Mouse (Mus musculus): ENCODE data around the gene Cldn9.
A peak's percentile ranks its signal among the peaks of the same experiment; 100 is the strongest.

Gene Cldn9

DNA sequence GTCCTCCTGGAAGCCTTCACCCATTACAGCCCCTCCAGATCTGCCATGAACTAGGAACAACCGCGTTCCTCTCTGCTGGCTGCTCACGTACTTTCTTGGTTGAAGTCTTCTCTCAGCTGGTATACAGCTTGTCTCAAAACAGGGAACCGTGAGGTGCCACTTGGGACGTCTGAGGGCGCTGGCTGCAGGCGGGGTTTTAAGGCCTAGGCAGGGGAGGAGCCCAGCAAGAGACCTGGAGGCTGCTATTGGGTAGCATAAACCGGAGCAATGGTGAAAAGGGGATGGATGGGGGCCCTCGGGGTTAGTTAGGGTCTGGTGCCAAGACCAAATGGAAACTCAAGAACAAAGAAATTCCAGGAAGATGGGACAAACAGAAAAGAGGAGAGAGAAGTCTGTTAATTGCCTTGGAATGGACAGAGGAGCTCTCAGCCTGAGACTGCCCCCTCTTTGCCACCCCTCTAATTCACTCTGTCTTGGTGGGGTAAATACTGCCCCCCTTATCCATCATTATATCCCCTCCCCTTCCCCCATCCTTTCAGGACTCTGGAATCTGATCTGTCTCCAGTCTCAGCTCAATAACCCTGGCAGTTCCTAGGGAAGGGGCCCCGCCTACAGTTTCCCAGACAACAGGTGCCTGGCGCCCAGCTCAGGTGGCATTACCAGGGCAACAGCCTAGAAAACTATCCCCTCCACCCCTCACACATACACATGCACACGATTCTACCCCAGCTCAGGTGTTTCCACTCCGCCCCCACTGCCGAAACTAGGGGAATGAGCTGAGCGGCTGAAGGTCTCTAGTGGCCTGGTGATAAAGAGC lies at the start of gene Cldn9:
Gene Cldn9 (minus strand): TSS at position 171 of the 817 bp plus-strand sequence.
- no peak for DNase-seq (ENCODE audit: low read depth)

DNA sequence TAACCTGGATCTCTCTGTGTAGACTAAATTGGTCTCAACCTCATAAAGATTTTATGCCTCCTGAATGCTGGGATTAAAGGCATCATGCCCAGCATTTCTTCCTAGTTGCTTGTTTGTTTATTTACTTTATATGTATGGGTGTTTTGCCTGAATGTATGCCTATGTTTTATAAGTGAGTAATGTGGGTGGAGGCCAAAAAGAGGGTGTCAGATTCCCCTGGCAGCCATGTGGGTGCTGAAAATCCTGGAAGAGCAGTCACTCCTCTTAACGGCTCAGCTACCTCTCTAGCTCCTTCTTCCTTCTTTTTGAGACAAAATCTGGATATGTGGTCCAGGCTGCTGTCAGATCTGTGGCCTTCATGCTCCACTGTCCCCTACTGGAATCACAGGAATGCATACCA lies 46.6 kb upstream of the Cldn9 start:
- no peak for DNase-seq (ENCODE audit: low read depth)

DNA sequence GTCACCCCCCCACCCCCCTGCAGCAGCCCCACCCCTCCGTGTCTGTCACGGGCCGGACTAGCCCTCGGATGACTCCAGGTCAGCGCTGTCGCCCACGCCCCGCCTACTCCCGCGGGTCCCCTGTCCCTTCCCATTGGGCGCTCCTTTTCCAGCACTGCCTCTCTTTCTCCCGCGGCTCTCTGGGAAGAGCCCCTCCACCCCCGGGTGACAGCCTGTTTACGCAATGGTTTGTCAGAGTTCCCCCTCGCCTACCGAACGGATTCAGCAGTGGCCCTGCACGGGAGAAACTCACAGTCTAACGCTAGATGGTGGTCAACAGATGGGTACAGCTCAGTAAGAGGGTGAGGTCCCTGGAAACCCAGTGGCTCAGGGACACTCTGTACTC lies 42.9 kb upstream of the Cldn9 start:
- DNase-seq (ENCODE audit: low read depth), result peak; percentile 48

DNA sequence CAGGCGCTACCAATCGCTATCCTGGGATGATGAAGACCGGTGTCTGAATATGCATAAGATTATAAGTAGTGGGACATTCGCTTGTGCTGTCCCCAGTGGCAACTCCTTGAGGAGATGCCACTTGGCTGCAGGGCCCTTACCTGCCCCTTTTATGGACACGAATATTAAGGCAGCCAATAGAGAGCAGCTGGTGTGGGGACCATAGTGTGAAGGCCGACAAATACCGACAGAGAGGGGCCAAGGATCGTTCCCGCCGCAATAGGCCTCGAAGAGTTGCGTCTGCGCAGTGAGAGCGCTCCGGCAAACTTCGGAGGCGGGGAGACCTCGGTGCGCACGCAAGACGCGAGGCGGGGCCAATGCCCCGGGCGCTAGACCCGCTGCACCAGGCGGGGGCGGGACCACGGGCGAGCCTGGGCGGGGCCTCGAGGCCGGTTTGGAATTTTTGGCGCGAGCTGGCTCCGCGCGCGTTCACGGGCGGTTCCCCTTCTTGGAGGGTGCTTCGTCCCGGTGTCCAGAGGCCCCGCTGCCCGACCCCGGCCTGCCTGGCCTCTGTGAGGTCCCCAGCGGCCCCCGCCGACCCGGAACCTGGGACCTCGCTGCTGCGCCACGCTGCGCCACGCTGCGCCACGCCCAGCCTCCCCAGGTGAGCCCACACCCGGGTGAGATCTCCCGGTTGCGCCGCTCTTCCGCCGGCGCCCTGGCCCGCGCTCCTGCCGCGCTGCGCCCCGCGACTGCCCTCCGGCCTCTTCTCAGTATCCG lies 42.4 kb upstream of the Cldn9 start, which contains the start of gene Pkmyt1:
Gene Pkmyt1 (plus strand): TSS at position 338 of the 759 bp plus-strand sequence.
- peak; percentile 97 for DNase-seq (ENCODE audit: low read depth)

DNA sequence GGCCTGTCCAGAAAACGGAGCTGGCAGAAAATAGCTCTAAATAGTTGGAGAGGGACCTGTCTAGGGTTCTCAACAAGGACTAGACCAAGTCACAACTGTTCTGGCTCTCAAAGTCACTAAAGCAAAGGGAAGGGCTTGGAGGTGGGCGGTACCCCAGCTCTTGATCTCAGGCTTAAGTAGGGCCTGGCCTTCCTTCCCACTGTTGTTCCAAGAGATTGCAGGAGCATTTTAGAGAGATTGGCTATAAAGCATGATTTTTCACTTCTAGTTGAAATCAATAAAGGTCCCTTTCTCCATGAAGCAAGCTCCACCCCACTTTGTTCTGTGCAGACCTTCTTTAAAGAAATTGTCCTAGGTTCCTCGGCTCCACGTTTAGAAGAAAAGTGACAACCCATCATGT lies 41.7 kb upstream of the Cldn9 start:
- DNase-seq (ENCODE audit: low read depth), result no peak

DNA sequence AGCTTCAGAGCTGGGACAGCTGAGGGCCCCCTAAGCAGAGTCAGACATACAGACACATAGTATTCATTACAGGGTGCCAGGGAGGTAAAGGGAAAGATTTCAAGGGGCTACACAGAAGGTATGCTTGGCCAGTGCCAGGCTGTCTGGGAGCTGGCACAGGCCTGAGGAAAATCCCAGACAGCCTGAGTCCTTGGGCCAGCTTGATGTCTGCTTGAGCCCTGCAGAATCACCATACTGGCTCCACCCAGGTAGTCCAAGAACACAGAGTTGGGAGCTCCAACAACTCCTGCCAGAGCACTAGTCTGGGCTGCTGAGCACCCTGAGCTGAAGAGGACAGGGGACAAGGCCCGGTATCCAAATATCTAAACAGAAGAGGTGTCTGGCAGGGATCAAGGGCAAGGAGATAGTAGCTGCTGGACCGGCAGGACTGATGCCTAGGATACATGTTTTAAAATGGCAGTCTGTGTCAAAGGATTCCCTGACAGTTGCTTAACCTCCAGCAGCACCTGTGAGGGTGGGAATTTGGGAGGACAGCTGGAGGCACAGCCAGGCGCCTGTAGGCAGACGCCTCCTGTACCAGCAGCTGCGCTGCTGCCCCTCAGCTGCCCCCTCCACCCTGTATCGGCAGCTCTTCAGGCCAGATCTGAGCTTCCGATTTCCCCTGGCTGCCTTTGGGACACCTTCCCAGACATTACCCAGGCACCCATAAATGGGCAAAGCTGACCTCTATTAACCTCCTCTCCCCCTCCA lies 38.7 kb upstream of the Cldn9 start, which contains the start of gene 1520401A03Rik:
Gene 1520401A03Rik (minus strand): TSS at position 408 of the 750 bp plus-strand sequence.
- no peak for DNase-seq (ENCODE audit: low read depth)

DNA sequence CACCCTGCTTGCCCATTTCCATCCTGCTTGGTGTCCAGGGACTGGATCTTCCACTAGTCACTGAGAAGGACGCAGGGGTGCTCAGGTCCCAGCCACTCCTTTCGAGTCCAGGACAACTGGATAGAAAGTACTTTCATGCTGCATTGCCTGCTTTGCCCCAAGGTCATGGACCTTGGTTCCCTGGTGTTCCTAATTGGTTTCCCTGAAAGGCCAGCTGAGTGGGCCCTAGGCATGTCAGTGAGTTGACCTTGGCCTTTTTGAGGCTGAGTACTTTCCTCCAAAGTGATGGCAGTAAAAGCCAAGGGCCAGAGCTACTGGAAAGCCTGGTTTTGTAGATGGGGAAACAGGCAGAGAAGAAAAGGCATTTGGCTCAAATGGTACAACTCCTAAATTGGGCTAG lies 38.1 kb upstream of the Cldn9 start:
- DNase-seq (ENCODE audit: low read depth), result no peak

DNA sequence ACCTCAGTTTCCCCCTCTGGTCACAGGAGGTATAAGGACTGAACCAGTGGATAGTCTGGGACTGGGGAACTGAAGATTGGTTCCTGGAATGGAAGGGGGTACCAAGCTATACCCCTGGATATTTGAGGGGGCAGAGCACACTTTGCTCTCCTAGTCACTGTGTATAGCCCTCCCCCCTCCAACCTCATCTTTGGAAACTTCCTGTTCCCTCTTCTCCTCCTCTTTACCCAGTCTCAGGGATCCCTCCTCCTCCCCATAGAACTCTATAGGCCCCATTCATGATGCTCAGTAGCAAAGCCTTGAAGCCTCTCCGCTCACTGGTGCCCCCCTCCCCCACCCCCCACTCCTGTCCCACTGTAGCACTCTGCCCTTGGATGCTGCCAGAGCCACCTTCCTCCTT lies 35.6 kb upstream of the Cldn9 start:
- DNase-seq (ENCODE audit: low read depth), result no peak

DNA sequence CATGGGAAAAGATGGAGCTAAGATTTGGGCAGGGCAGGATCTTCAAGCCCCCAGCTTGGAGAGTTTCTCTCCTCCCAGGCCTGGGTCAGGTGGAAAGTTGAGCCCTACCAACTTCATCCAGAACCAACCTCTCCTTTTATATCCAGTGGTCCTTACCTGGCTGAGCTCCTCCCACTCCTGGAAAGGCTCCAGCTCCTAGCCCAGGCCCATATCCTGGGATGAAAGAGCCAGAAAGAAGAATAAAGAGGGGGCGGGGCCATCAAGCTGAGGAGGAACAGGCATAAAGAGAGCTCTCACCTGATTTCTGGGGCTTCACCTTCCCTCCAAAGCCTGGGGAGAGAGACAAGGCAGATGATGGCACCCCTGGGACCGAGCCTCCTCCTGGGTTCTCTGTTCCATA lies 33.2 kb upstream of the Cldn9 start:
- DNase-seq (ENCODE audit: low read depth), result no peak

DNA sequence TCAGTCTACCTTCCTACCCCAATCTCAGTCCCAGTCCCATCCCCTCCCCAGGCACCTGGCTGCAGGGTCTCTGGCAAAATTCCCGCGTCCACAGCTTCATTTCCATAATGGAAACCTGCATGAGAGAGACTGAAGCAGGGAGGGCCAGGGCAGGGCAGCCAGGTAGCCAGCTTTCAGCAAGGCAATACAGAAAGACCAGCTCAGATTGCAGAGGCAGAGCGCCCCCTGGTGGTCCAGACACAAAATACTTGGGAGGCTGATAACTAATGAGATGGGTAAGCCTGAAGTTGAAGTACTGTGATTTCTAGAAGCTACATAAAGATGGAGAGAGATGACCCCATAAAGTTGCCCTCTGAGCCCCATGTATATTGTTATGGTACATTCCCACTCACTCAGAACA lies 22.4 kb upstream of the Cldn9 start:
- DNase-seq (ENCODE audit: low read depth), result peak; percentile 83

DNA sequence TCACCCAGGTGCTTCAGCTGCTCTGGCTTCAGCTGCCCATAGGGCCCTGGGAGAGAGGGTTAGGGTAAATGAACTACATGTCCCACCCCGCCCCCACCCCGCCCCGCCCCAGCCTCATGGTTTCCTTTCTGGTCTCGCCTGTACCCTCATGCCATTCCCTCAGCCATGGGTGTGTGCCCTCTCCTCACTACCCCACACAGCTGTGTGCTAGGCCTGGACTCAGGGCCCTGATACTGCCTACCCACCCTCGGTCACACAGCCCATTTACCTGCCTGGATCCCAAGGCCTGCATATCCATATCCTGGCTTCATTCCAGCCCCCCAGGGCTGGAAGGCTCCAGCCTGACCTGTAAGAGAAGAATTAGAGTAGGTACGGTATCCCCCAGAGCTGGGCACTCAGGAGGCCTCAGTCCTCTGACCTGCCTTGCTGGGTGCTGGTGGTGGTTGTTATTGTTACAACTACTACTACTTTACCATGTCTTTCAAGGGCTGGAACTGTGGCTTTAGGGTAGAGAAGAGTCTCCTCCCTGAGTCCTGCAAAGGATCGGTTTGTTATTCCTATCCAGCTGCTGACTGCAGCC lies 21.8 kb upstream of the Cldn9 start:
- no peak for DNase-seq (ENCODE audit: low read depth)

DNA sequence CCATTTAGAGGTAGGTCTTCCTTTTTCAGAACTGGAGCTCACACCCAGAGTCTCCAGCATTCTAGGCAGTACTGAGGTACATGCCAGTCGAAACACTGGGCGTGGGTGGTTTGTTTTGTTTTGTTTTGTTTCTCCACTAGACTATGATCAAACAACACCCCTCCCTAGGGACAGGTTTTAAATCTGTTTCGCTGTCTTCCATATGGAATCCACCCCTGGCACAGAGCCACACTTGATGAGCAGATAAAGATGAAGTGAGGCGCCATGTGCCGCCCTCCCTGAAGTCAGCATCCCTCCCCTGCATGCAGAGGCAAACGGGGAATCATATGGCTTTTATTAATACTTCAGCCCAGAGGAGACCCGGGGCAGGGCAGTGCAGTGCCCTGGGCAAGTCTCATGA lies 20.9 kb upstream of the Cldn9 start:
- no peak for DNase-seq (ENCODE audit: low read depth)

DNA sequence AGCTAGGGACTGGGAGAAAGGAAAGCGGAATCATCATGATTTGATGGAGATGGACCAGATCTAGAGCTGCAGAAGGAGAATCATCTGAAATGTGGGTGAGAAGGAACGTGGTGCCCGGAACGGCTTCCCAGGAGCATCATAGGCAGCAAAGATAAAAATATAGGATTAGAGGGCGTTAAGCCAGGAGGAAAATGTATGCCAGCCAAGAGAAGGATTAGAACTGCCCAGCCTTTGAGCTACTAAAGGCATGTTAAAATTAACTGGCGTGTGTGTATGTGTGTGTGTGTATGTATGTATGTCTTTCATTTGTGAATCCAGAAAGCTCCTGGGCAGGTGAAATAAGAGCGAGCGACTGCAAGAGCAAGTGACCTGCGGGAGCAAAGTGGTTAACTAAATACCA lies 19.5 kb upstream of the Cldn9 start:
- DNase-seq (ENCODE audit: low read depth), result no peak

DNA sequence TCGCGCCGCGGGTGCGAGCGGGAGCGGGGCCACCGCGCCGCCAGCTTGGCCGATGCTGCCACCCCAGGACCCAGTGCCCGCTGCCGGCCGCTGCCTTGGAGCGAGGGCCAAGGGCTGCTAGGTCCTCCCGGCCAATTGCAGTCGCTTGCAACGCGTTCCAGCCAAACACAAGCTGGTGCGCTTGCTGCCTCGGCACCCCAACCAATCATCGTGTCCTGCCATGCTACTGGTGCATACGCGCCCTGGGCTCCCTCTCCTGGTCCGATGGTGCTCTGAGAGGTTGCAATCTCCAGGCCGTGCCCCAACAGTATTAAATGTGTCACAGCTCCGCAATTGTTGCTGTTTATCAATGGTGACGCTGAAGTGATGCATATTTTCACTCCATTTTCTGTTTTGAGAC lies 16.3 kb upstream of the Cldn9 start:
- DNase-seq (ENCODE audit: low read depth), result peak; percentile 75

DNA sequence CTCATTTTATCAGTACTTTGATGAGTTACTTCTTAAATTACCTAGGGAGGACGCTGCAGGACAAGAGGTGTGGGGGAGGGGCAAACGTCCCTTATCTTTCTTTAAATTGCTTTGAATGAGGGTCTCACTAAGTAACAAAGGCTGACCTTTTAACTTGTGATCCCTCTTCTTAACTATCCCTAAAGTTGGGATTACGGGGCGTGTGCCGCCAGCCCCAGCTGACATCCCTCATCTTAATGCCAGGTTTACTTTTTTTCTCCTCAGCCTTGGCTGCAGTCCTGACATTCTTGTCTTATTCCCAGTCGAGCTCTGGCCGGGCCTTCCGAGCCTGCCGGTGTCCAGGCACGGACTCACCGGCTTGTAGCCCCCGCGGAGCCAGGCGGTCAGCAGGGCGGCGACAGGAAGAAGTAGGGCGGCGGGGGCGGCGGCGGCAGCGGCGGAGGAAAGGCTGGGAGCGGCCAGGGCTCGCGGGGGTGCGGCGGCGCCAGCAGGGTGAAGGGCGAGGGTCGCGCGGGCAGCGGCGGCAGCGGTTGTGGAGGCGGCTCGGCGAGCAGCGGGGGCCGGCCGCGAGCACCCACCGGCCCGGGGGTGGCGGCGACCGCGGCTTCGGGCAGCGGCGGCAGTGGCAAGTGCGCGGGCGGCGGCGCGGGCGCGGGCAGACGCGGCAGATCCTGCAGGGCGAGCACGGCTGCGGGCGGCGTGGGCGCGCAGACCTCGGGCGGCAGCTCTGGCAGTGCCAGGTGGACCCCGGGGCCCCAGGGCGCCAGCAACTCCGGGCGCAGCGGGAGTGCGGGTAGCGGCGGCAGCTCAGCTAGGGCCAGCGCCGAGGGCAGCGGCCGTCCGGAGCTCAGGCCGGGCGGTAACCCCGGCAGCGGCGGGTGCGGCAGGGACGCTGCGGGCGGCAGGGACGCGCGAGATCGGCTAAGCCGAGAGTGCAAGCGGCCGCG lies 15.6 kb upstream of the Cldn9 start:
- peak; percentile 23 for DNase-seq (ENCODE audit: low read depth)

DNA sequence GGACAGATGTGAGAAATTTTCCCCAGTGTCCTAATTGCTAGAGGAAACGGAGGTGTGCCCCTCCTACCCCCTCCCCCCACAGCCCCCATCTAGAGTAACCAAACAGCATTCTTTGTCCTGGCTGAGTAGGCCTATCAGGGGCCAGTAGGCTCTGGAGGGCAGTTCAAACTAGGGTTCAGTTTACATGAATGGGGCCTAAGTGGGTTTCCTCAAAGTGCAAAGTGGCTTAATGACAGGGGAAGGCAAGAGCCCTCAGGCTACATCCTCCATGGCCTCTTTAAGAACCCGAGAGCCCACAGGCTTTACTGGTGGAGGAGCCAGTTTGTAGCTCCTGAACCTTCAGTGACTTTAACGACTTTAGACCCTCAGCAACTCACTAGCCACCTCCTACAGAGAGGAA lies 12.0 kb upstream of the Cldn9 start:
- no peak for DNase-seq (ENCODE audit: low read depth)

DNA sequence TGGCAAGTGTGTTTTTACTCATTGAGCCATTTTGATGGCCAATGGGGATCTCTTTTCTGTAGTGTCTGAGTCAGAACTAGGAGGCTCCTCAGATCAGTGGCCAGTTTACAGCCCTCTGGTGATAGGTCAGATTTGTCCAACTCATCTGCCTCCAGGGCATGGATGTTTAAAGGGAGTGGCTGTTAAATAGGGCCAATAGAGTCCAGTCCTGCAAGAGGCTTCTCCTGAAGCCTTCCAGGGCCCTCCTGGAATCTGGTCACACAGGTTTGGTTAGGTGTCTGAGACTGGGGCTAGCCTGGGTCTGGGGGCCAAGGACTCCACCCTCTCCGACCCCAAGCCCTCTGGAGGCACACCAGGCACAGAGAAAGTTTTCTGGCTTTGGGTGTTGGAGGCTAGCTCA lies 10.7 kb upstream of the Cldn9 start:
- no peak for DNase-seq (ENCODE audit: low read depth)

DNA sequence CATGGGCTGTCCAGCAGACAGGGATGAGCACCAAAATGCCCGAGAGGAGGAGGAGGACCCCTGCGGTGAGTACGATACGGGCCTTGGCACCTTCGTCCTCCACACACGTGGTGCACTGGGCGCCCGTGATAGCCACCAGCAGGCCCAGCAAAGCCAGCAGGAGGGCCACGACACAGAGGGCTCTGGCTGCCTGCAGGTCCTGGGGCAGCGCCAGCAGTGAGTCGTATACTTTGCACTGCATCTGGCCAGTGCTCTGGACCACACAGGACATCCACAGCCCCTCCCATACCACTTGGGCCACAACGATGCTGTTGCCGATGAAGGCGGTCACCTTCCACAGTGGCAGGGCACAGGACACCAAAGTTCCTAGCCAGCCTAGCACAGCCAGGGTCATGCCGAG lies 600 bp downstream of the Cldn9 start:
- no peak for DNase-seq (ENCODE audit: low read depth)

DNA sequence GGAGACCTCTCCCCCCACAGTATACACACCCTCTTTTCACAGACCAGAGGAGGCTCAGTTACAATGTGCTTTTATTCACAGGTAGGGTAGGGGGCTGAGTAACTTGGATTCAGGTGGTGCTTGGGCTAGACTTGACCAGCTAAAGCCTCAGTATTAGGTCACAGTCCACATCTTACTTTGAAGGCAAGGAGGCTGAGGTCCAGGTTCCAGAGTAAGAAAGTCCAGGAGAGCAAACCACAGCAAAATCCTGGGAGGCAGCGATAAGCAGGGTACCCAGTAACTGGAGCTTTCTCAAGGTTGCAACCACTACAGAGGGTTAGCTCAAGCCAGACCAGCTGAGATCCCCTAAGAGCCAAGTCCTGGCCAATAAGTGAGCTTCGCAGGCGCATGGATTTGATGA lies 1.3 kb downstream of the Cldn9 start:
- DNase-seq (ENCODE audit: low read depth), result no peak

DNA sequence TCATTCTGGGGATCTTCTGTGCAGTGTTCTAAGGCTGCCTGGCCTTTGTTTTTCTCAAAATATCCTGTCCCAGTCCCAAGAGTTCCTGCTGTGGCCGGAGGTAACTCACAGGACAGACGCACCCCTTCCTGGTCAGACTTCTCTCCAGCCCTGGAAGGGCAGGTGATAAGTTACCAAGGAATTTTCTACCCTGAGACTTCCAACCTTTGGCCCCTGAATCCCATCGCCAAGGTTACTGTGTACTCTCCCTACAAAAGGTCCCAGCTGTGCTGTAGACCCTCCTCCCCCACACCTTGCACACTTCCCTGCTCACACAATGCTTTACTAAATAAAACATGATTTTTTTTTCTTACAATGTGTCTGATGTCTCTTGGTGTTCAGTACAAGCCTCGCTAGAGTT lies 1.7 kb downstream of the Cldn9 start:
- DNase-seq (ENCODE audit: low read depth), result no peak

DNA sequence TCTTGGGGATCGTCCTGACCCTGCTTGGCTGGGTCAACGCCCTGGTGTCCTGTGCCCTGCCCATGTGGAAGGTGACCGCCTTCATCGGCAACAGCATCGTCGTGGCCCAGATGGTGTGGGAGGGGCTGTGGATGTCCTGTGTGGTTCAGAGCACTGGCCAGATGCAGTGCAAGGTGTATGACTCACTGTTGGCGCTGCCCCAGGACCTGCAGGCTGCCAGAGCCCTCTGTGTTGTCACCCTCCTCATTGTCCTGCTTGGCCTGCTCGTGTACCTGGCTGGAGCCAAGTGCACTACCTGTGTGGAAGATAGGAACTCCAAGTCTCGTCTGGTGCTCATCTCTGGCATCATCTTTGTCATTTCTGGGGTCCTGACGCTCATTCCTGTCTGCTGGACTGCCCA lies 2.7 kb downstream of the Cldn9 start:
- no peak for DNase-seq (ENCODE audit: low read depth)
